ENCODE assay signal across 20 mouse cellular contexts in the genomic region with DNA sequence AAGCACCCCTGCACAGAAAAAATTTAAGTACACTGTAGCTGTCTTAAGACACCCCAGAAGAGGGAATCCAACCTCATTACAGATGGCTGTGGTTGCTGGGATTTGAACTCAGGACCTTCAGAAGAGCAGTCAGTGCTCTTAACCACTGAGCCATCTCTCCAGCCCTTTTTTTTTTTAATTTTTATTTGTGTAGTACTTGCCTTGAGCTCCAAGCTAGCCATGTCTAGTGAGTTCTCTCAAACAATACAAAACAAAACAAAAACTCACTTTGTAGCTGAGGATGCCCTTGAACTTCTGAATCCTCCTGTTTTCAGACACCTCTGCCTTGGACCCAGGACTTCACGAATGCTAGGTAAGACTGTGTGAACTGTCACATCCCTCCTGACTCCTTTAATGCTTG. TPM values are rescaled to one million over a fixed set of nuclear protein-coding genes. Genes with fewer than 3 reads are reported as not detected.
A peak's percentile ranks its signal among the peaks of the same experiment; 100 is the strongest.
DNase-seq lines count a peak whose midpoint lies in the region; ATAC-seq and TF ChIP-seq lines count a peak whose summit lies in the region.
"Had no signal": no experiment of that assay in that cellular context is flagged by ENCODE, and none has a peak within 500 bp of the region (broad histone marks: within the 10 kb centered on the region; RNA-seq: fewer than 3 reads in every experiment).

No protein-coding gene starts in this region.

- H3K27ac ChIP-seq in thymus, adult 2 months (ENCODE audit: control insufficient read depth, insufficient read depth, low read length) = peak overlapping the region; percentile 94
- H3K27ac ChIP-seq in bone marrow, adult 2 months (ENCODE audit: control insufficient read depth, insufficient read depth, low read depth, low read length, poor library complexity) = peak overlapping the region; percentile 70
- peak overlapping the region; percentile 75 for H3K27ac ChIP-seq in liver, postnatal 0 days (ENCODE audit: low read depth)
- H3K27ac ChIP-seq: embryonic facial prominence, embryonic 13.5 days; forebrain, embryonic 12.5 days; forebrain, embryonic 15.5 days; hindbrain, embryonic 12.5 days; hindbrain, embryonic 15.5 days had no signal

- DNase-seq in thymus, adult 2 months = no peak
- DNase-seq in thymus, postnatal 25 days = no peak
- DNase-seq in liver, postnatal 0 days = no peak
- no peak for DNase-seq in layer of hippocampus, adult 9-11 months
- DNase-seq in neural tube, embryonic 10.5 days (ENCODE audit: extremely low spot score, low spot score) = no peak
- no peak for DNase-seq in gastrocnemius, postnatal 4 days (ENCODE audit: low spot score in 2 of 2)
- DNase-seq: cerebellum, adult 11-12 months; cerebellum, adult 8-10 months; cerebellum, postnatal 10 days; cerebellum, postnatal 36 days had no signal

- no peaks in the 10 kb centered on the region for H3K9me3 ChIP-seq in liver, postnatal 0 days (ENCODE audit: low read length)
- H3K9me3 ChIP-seq: embryonic facial prominence, embryonic 10.5 days; embryonic facial prominence, embryonic 13.5 days; forebrain, embryonic 12.5 days; forebrain, embryonic 15.5 days; hindbrain, embryonic 12.5 days; hindbrain, embryonic 15.5 days had no signal

- H3K4me3 ChIP-seq in thymus, adult 2 months (ENCODE audit: control insufficient read depth, insufficient read depth, low read length) = no peak overlapping the region
- H3K4me3 ChIP-seq in bone marrow, adult 2 months (replicated peaks; ENCODE audit: control insufficient read depth, low read depth, low read length) = no peak overlapping the region
- H3K4me3 ChIP-seq in liver, postnatal 0 days (ENCODE audit: low read depth, low read length) = no peak overlapping the region
- H3K4me3 ChIP-seq: embryonic facial prominence, embryonic 10.5 days; embryonic facial prominence, embryonic 13.5 days; erythroblast, embryonic 14.5 days; forebrain, embryonic 12.5 days; forebrain, embryonic 15.5 days; hindbrain, embryonic 12.5 days; hindbrain, embryonic 15.5 days had no signal

- TF ChIP-seq POLR2A in thymus, adult 2 months (IDR thresholded peaks at IDR 0.05; ENCODE audit: control insufficient read depth, extremely low read depth, insufficient read depth, low read length, poor library complexity) = no peak
- no peak for TF ChIP-seq POLR2A in bone marrow, adult 2 months (IDR thresholded peaks at IDR 0.05; ENCODE audit: borderline replicate concordance, control insufficient read depth, low read depth, low read length)

- ATAC-seq in liver, postnatal 0 days = no peak
- ATAC-seq: forebrain, embryonic 15.5 days; Patski had no signal

- TF ChIP-seq CTCF in thymus, adult 2 months (IDR thresholded peaks at IDR 0.05; ENCODE audit: borderline replicate concordance, control insufficient read depth, extremely low read depth, insufficient read depth, low read length, poor library complexity) = no peak
- TF ChIP-seq CTCF in bone marrow, adult 2 months (IDR thresholded peaks at IDR 0.05; ENCODE audit: control insufficient read depth, insufficient read depth, low read length) = no peak
- no peak for TF ChIP-seq CTCF in liver, postnatal 0 days (IDR thresholded peaks at IDR 0.05; ENCODE audit: low read depth)

- WGBS in thymus, adult 2 months = 89% methylated on average over 1 of the region's 1 CpGs
- WGBS in bone marrow, adult 2 months = 75% methylated on average over 1 of the region's 1 CpGs
- WGBS in liver, postnatal 0 days (ENCODE audit: insufficient replicate concordance) = 41% methylated on average over 1 of the region's 1 CpGs

- H3K27me3 ChIP-seq in thymus, adult 2 months (ENCODE audit: control insufficient read depth, insufficient read depth, low read length) = no peaks in the 10 kb centered on the region
- H3K27me3 ChIP-seq in liver, postnatal 0 days (ENCODE audit: insufficient read depth, low read length) = no peaks in the 10 kb centered on the region
- H3K27me3 ChIP-seq: embryonic facial prominence, embryonic 13.5 days; forebrain, embryonic 12.5 days; forebrain, embryonic 15.5 days; hindbrain, embryonic 12.5 days; hindbrain, embryonic 15.5 days; Patski had no signal

- H3K4me1 ChIP-seq in thymus, adult 2 months (replicated peaks; ENCODE audit: control insufficient read depth, insufficient read depth, low read length) = peaks cover 19% of the 10 kb centered on the region
- H3K4me1 ChIP-seq in bone marrow, adult 2 months (ENCODE audit: control insufficient read depth, insufficient read depth, low read length) = peaks cover 3% of the 10 kb centered on the region; the same call in 1 of the 2 replicates
- peaks cover 15% of the 10 kb centered on the region for H3K4me1 ChIP-seq in liver, postnatal 0 days (ENCODE audit: insufficient read depth)
- H3K4me1 ChIP-seq: embryonic facial prominence, embryonic 13.5 days; forebrain, embryonic 15.5 days; hindbrain, embryonic 15.5 days had no signal

- H3K4me2 ChIP-seq in liver, postnatal 0 days (ENCODE audit: low read depth, low read length) = no peak overlapping the region
- H3K4me2 ChIP-seq: embryonic facial prominence, embryonic 13.5 days; forebrain, embryonic 12.5 days; forebrain, embryonic 15.5 days; heart, embryonic 11.5 days; hindbrain, embryonic 12.5 days; hindbrain, embryonic 15.5 days had no signal

- H3K9ac ChIP-seq in liver, postnatal 0 days (replicated peaks) = no peak overlapping the region
- H3K9ac ChIP-seq: embryonic facial prominence, embryonic 13.5 days; forebrain, embryonic 12.5 days; forebrain, embryonic 15.5 days; hindbrain, embryonic 12.5 days; hindbrain, embryonic 15.5 days had no signal

- no peaks in the 10 kb centered on the region for H3K36me3 ChIP-seq in thymus, adult 2 months (ENCODE audit: control insufficient read depth, insufficient read depth, low read length)
- H3K36me3 ChIP-seq in liver, postnatal 0 days (replicated peaks; ENCODE audit: insufficient read depth, low read length) = no peaks in the 10 kb centered on the region
- H3K36me3 ChIP-seq: embryonic facial prominence, embryonic 10.5 days; embryonic facial prominence, embryonic 13.5 days; forebrain, embryonic 12.5 days; forebrain, embryonic 15.5 days; hindbrain, embryonic 12.5 days; hindbrain, embryonic 15.5 days had no signal

- TF ChIP-seq EP300 in liver, postnatal 0 days (IDR thresholded peaks at IDR 0.05; ENCODE audit: low read depth) = no peak

RNA-seq across cellular contexts. Expression of a gene that starts 37.1 kb away (rescaled TPM):
- polyA plus RNA-seq in thymus, adult 2 months (2012; rRNA removed) = 62.4 and 74.5 TPM in 2 replicates
- polyA plus RNA-seq in bone marrow, adult 2 months (2011; ENCODE audit: insufficient read depth, insufficient read length, low replicate concordance, missing spikeins) = 17.1 and 25.3 TPM in 2 replicates
- polyA plus RNA-seq in liver, postnatal 0 days (2015; fragmentation: Nextera tagmentation; extraction: Ambion mirVana) = 6.6 and 7.1 TPM in 2 replicates
- 10 to 100 TPM; 16.1 to 18.3 TPM for total RNA-seq in gastrocnemius, postnatal 4 days (2021)
